Mouse (Mus musculus) myocyte (in vitro differentiated cells): ENCODE results near the gene Zan.

Experiments
- E2F4 ChIP-seq: IDR thresholded peaks from one replicate; pipeline ENCODE4 v1.6.1; 2011; ENCODE audit warnings: mild to moderate bottlenecking, control low read depth, moderate library complexity; ENCODE audit not compliant: insufficient read depth
- MAX ChIP-seq: IDR thresholded peaks from one replicate; pipeline ENCODE4 v1.6.1; 2011; ENCODE audit warnings: low read depth, mild to moderate bottlenecking, control low read depth
- MYOG ChIP-seq, 3 experiments: IDR thresholded peaks; one replicate each; pipeline ENCODE4 v1.6.1; 2011; ENCODE audit warnings: control low read depth in 2 of 3, low read depth in 2 of 3, mild to moderate bottlenecking in 2 of 3; ENCODE audit not compliant: insufficient read length in 2 of 3, control insufficient read depth in 1 of 3, insufficient read depth in 1 of 3
- POLR2A ChIP-seq: IDR thresholded peaks from one replicate; pipeline ENCODE4 v1.6.1; 2011; ENCODE audit warnings: low read depth, mild to moderate bottlenecking, control low read depth, moderate library complexity; ENCODE audit not compliant: insufficient read length
- POLR2AphosphoS2 ChIP-seq: IDR thresholded peaks from one replicate; pipeline ENCODE4 v1.6.1; 2011; ENCODE audit warnings: low read depth, control low read depth; ENCODE audit not compliant: insufficient read length
- TCF12 ChIP-seq: IDR thresholded peaks from one replicate; pipeline ENCODE4 v1.6.1; 2011; ENCODE audit warnings: mild to moderate bottlenecking, control low read depth; ENCODE audit not compliant: poor library complexity, insufficient read depth, severe bottlenecking
- USF1 ChIP-seq: IDR thresholded peaks from one replicate; pipeline ENCODE4 v1.6.1; 2011; ENCODE audit warnings: low read depth, mild to moderate bottlenecking, control low read depth, moderate library complexity

DNA sequence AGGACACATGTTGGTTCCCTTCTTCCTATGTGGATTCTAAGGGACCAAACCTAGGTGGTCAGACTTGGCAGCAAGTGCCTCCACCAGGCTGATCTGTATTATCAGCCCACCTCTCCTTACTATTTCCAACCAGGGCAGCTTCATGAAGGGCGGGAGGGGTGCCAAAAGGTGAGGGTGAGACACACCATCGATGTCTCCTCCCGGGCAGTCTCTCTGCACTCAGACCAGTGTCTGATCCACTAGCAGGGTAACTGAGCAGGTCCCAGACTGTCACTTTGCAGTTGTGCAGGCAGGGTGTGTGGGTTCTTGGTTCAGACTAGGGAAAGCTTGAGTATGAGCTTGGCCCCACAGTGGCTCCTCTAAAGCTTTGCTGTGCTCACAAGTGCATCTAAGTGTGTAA is 37.9 kb upstream of the Zan start:
- TF ChIP-seq MYOG (IDR thresholded peaks at IDR 0.05; ENCODE audit: control insufficient read depth in 1 of 3, insufficient read depth in 1 of 3, insufficient read length in 2 of 3, low read depth in 2 of 3) (no peak), MAX (no peak), POLR2A (no peak), USF1 (no peak), TCF12 (no peak), E2F4 (no peak), POLR2AphosphoS2 (no peak)
